In the genomic region with DNA sequence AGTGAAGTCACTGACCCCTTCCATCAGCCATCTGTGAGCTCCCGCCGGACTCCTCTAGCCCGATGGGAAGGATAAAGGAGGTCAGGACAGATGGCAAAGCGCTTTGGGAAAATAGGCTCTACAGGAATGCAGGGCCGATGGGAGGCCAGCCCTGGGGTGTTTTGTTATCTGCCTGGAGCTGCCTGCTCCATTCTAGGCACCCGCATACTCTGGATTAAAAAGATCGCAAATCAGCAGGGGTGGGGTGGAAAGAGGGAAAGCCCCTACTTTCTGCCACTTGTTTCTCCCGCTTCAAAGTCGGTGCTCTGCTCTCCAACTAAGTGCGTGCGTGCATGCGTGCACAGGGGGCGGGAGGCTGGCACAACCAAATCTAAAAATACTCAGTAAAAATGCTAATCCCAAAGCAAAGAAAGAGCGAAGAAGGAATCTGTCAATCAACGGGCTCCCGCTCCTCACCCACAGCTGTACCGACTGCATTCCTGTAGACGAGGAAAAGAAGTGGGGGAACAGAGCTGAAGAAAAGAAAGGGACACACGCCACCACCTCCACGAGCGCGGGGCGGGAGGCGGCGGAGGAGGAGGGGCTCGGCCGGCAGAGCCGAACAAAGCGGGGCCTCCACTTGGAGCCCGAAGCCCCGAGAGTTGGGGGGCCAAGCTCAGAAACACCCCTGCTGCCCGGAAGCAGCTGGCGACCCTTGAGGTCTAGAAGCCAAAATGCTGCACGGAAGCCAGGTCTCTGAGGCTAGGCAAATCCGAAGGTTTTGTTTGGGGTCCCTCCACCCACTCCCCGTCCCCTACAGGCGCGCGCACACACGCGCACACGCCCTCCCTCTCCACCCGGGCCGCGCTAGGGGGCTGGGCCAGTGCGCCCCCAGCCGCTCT, we compare ENCODE assay signal across 7 mouse cellular contexts. TPM values are rescaled to one million over a fixed set of nuclear protein-coding genes. Genes with fewer than 3 reads are reported as not detected.
A peak's percentile ranks its signal among the peaks of the same experiment; 100 is the strongest.
DNase-seq lines count a peak whose midpoint lies in the region; ATAC-seq lines count a peak whose summit lies in the region.

No protein-coding gene starts in this region.

- no peaks in the 10 kb centered on the region for H3K36me3 ChIP-seq in splenic B cell, adult 2 months (ENCODE audit: control insufficient read depth, insufficient read depth, low read length, poor library complexity, severe bottlenecking)

- peak; percentile 32 for DNase-seq in 416B (ENCODE audit: low read depth)
- DNase-seq in cerebellum, adult 8-10 months = peak; percentile 35
- DNase-seq in frontal cortex, postnatal 14 days (ENCODE audit: low spot score in 2 of 2) = peak; percentile 51 to 60
- DNase-seq in layer of hippocampus, adult 8-10 months (ENCODE audit: low spot score in 2 of 2) = peak; percentile 56 to 63
- DNase-seq in lung, postnatal 4 days = peak; percentile 62 to 69
- DNase-seq in splenic B cell, adult 2 months (ENCODE audit: low read depth, low spot score) = peak; percentile 41

- ATAC-seq in CD4-positive, CD25-positive, alpha-beta regulatory T cell, adult 4 months = peak; percentile 24

- H3K27me3 ChIP-seq in splenic B cell, adult 2 months (ENCODE audit: control insufficient read depth, insufficient read depth, low read length, poor library complexity, severe bottlenecking) = no peaks in the 10 kb centered on the region

RNA-seq across cellular contexts. Expression of gene Smad3, which starts 1.0 kb away (rescaled TPM):
- polyA plus RNA-seq in CD4-positive, CD25-positive, alpha-beta regulatory T cell, adult 4 months (2017; shearing (Covaris generic)) = 10 to 100 TPM; 15.6 to 36.9 TPM
- total RNA-seq in layer of hippocampus, adult 8-10 months (2022) = 10 to 100 TPM; 48.8 to 57.3 (median 53.6) TPM

Comparison
In these comparisons a context has a peak if more than half of its experiments do, and no peak if none do; other contexts are left out.
1. Peak in every context shown above with its lines: DNase-seq and ATAC-seq.